Mouse (Mus musculus) E14TG2a.4 (cell line): ENCODE measurements around the gene Tspoap1.

Experiments used
- CTCF ChIP-seq: conservative IDR thresholded peaks from 2 replicates; pipeline ENCODE4 v1.5.1; 2014; ENCODE audit warnings: low read length
- NANOG ChIP-seq: IDR thresholded peaks from 2 replicates; pipeline ENCODE4 v1.6.1; 2014; ENCODE audit warnings: borderline replicate concordance, low read length, mixed read lengths
- POU5F1 ChIP-seq: IDR thresholded peaks from 2 replicates; pipeline ENCODE4 v1.6.1; 2014; ENCODE audit warnings: low read length, borderline replicate concordance

- TF ChIP-seq CTCF (no peak), POU5F1 (no peak), NANOG (no peak)
These were observed 57.1 kb downstream of the Tspoap1 start for GRCm38 (mm10) chr11:87817443-87817773.
